Mouse (Mus musculus) myocyte (in vitro differentiated cells): ENCODE measurements around the gene Aig1.

Source experiments
- CEBPB ChIP-seq: IDR thresholded peaks from 2 replicates; pipeline ENCODE4 v1.6.1; 2011; ENCODE audit warnings: mild to moderate bottlenecking, moderate library complexity; ENCODE audit not compliant: poor library complexity, insufficient read depth, severe bottlenecking
- MAX ChIP-seq: IDR thresholded peaks from one replicate; pipeline ENCODE4 v1.6.1; 2011; ENCODE audit warnings: low read depth, mild to moderate bottlenecking, control low read depth
- POLR2A ChIP-seq: IDR thresholded peaks from one replicate; pipeline ENCODE4 v1.6.1; 2011; ENCODE audit warnings: low read depth, mild to moderate bottlenecking, control low read depth, moderate library complexity; ENCODE audit not compliant: insufficient read length

DNA sequence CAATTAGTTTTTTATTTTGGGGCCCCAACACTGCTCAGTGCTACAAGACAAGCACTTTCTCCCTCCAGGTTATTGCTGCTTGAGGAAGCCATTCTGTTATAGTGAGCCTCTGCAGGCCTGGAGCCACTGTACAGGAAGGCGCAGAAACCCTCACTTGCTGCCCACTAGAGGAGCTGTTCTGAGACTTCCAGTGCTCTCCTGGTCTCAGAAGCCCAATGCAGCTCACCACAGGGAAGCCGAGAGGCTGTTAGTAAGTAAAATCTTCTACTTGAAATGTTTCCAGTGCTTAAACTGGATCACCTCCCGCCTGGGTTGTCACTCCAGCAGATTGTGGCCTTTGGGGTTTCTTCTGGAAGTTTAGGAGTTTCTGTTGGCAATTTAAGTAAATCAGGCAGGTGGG lies 186.2 kb downstream of the Aig1 start:
- TF ChIP-seq CEBPB (no peak), MAX (no peak), POLR2A (no peak)
